Mouse (Mus musculus): ENCODE measurements around the gene Stk24.
A peak's percentile ranks its signal among the peaks of the same experiment; 100 is the strongest.

Gene Stk24

GRCm38 (mm10) chr14:121314934-121315333 is 64.9 kb downstream of the Stk24 start:
- no peak for DNase-seq (ENCODE audit: low read depth, low spot score)

- no peak for DNase-seq (ENCODE audit: low read depth, low spot score)
Measured at GRCm38 (mm10) chr14:121313283-121313682, 66.5 kb downstream of the Stk24 start.

- no peak for DNase-seq (ENCODE audit: low read depth, low spot score)
Measured at GRCm38 (mm10) chr14:121311083-121311482, 68.7 kb downstream of the Stk24 start.

- DNase-seq (ENCODE audit: low read depth, low spot score): no peak
Measured at GRCm38 (mm10) chr14:121310325-121311080, 69.3 kb downstream of the Stk24 start.

- DNase-seq (ENCODE audit: low read depth, low spot score): no peak
Measured at GRCm38 (mm10) chr14:121309909-121310308, 69.9 kb downstream of the Stk24 start.

GRCm38 (mm10) chr14:121305316-121306064 is 74.3 kb downstream of the Stk24 start:
- DNase-seq (ENCODE audit: low read depth, low spot score): no peak

- no peak for DNase-seq (ENCODE audit: low read depth, low spot score)
Measured at GRCm38 (mm10) chr14:121304523-121304922, 75.3 kb downstream of the Stk24 start.

GRCm38 (mm10) chr14:121299093-121299492 is 80.7 kb downstream of the Stk24 start:
- no peak for DNase-seq (ENCODE audit: low read depth, low spot score)

GRCm38 (mm10) chr14:121298537-121298936 is 81.3 kb downstream of the Stk24 start:
- no peak for DNase-seq (ENCODE audit: low read depth, low spot score)

- no peak for DNase-seq (ENCODE audit: low read depth, low spot score)
Measured at GRCm38 (mm10) chr14:121297103-121297502, 82.7 kb downstream of the Stk24 start.

- DNase-seq (ENCODE audit: low read depth, low spot score): no peak
Measured at GRCm38 (mm10) chr14:121294484-121294883, 85.3 kb downstream of the Stk24 start.

- DNase-seq (ENCODE audit: low read depth, low spot score): no peak
Measured at GRCm38 (mm10) chr14:121292391-121292790, 87.4 kb downstream of the Stk24 start.

GRCm38 (mm10) chr14:121291881-121292280 is 87.9 kb downstream of the Stk24 start:
- no peak for DNase-seq (ENCODE audit: low read depth, low spot score)

- no peak for DNase-seq (ENCODE audit: low read depth, low spot score)
Measured at GRCm38 (mm10) chr14:121285379-121286120, 94.3 kb downstream of the Stk24 start.

GRCm38 (mm10) chr14:121281336-121281710 is 98.5 kb downstream of the Stk24 start:
- DNase-seq (ENCODE audit: low read depth, low spot score): no peak

- DNase-seq (ENCODE audit: low read depth, low spot score): no peak
Measured at GRCm38 (mm10) chr14:121280601-121281335, 99.0 kb downstream of the Stk24 start.

GRCm38 (mm10) chr14:121279106-121279505 is 100.7 kb downstream of the Stk24 start:
- DNase-seq (ENCODE audit: low read depth, low spot score): peak; percentile 63

- DNase-seq (ENCODE audit: low read depth, low spot score): no peak
Measured at GRCm38 (mm10) chr14:121276016-121276415, 103.8 kb downstream of the Stk24 start.

GRCm38 (mm10) chr14:121274985-121275384 is 104.8 kb downstream of the Stk24 start:
- no peak for DNase-seq (ENCODE audit: low read depth, low spot score)

- DNase-seq (ENCODE audit: low read depth, low spot score): no peak
Measured at GRCm38 (mm10) chr14:121270490-121270889, 109.3 kb downstream of the Stk24 start.

GRCm38 (mm10) chr14:121267801-121268200 is 112.0 kb downstream of the Stk24 start:
- no peak for DNase-seq (ENCODE audit: low read depth, low spot score)

GRCm38 (mm10) chr14:121264453-121264852 is 115.4 kb downstream of the Stk24 start:
- DNase-seq (ENCODE audit: low read depth, low spot score): no peak
